Mouse (Mus musculus): ENCODE measurements around the gene Serpina3j. TPM values are rescaled to one million over a fixed set of nuclear protein-coding genes. Genes with fewer than 3 reads are reported as not detected.

The Serpina3j gene
- polyA plus RNA-seq (2014; fragmentation: Nextera tagmentation; extraction: Ambion mirVana): not detected in 2 replicates

DNA sequence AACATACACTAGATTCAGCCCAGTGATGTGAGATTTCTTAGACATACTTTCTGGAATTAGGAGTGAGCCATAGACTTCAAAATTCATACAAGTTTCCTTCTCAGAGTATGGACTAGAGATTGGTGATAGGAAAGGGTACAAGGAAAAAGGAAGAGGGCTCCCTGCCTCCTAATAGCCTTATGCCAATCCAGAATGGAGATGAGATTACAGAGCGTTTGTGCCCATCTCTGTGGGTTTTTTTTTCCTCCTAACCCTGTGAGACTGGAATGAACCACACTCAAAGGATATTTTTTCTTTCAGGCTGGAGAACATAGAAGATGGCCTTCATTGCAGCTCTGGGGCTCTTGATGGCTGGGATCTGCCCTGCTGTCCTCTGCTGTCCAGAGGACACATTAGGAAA is at the start of gene Serpina3j:
Serpina3j (plus strand) TSS at position 301 of the 400 bp plus-strand sequence.
- ATAC-seq (ENCODE audit: insufficient number of reproducible peaks, insufficient read depth, low FRiP score, low read depth): no peak
- no peak within 1 kb of the TSS for H3K4me3 ChIP-seq (ENCODE audit: low read depth, low read length)
- no peak within 1 kb of the TSS for H3K4me2 ChIP-seq (replicated peaks; ENCODE audit: low read depth, low read length)
- H3K27me3 ChIP-seq (ENCODE audit: control insufficient read depth, insufficient read depth, low read length): no peaks in the 10 kb centered on the region
- H3K9me3 ChIP-seq (ENCODE audit: control insufficient read depth, low read depth, low read length): no peaks in the 10 kb centered on the region
- no peaks in the 10 kb centered on the region for H3K4me1 ChIP-seq (ENCODE audit: control insufficient read depth, insufficient read depth, low read length)
- 87% methylated on average over 1 of the region's 1 CpGs for WGBS
- H3K27ac ChIP-seq (ENCODE audit: low read length): no peak within 1 kb of the TSS
- H3K36me3 ChIP-seq (ENCODE audit: control insufficient read depth, insufficient read depth, low read length): no peaks in the 10 kb centered on the region
- no peak within 1 kb of the TSS for H3K9ac ChIP-seq (replicated peaks; ENCODE audit: low read depth, low read length)

- Histone ChIP-seq H3K4me1 (ENCODE audit: control insufficient read depth, insufficient read depth, low read length) (no peaks in the 10 kb centered on the region), H3K36me3 (ENCODE audit: control insufficient read depth, insufficient read depth, low read length) (no peaks in the 10 kb centered on the region), H3K27me3 (ENCODE audit: control insufficient read depth, insufficient read depth, low read length) (no peaks in the 10 kb centered on the region), H3K9ac (replicated peaks; ENCODE audit: low read depth, low read length) (no peak overlapping the region), H3K4me3 (ENCODE audit: low read depth, low read length) (no peak overlapping the region), H3K27ac (ENCODE audit: low read length) (no peak overlapping the region), H3K4me2 (replicated peaks; ENCODE audit: low read depth, low read length) (no peak overlapping the region), H3K9me3 (ENCODE audit: control insufficient read depth, low read depth, low read length) (no peaks in the 10 kb centered on the region)
- ATAC-seq (ENCODE audit: insufficient number of reproducible peaks, insufficient read depth, low FRiP score, low read depth): no peak
- 78% methylated on average over 3 of the region's 3 CpGs for WGBS
Measured at GRCm38 (mm10) chr12:104266374-104266773, 48.0 kb upstream of the Serpina3j start.

GRCm38 (mm10) chr12:104278216-104279055 is 35.9 kb upstream of the Serpina3j start:
- Histone ChIP-seq H3K27ac (ENCODE audit: low read length) (no peak overlapping the region), H3K9ac (replicated peaks; ENCODE audit: low read depth, low read length) (no peak overlapping the region), H3K4me2 (replicated peaks; ENCODE audit: low read depth, low read length) (no peak overlapping the region), H3K27me3 (ENCODE audit: control insufficient read depth, insufficient read depth, low read length) (no peaks in the 10 kb centered on the region), H3K4me1 (ENCODE audit: control insufficient read depth, insufficient read depth, low read length) (no peaks in the 10 kb centered on the region), H3K9me3 (ENCODE audit: control insufficient read depth, low read depth, low read length) (no peaks in the 10 kb centered on the region), H3K4me3 (ENCODE audit: low read depth, low read length) (no peak overlapping the region), H3K36me3 (ENCODE audit: control insufficient read depth, insufficient read depth, low read length) (no peaks in the 10 kb centered on the region)
- no peak for ATAC-seq (ENCODE audit: insufficient number of reproducible peaks, insufficient read depth, low FRiP score, low read depth)
- 77% methylated on average over 18 of the region's 18 CpGs for WGBS

DNA sequence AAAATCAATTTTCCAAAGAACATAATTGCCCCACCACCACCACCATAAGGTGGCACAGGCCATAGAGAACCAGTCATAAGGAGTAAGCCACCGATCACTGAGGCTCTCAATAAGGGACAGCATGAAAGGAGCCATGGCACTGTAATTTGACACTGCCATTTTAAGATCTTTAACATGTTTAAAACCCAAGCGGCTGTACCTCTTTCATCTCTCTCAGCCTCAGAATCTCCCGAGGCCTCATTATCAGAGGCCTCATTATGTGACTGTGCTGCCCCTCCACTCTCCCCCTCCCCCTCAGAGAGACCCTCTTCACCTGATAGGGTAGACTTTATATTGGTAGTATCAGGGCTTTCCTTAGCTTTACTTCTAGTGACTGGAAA is 35.3 kb upstream of the Serpina3j start:
- H3K4me1 ChIP-seq (ENCODE audit: control insufficient read depth, insufficient read depth, low read length): no peaks in the 10 kb centered on the region
- WGBS: 14% methylated on average over 3 of the region's 3 CpGs
- H3K27me3 ChIP-seq (ENCODE audit: control insufficient read depth, insufficient read depth, low read length): no peaks in the 10 kb centered on the region
- no peak for ATAC-seq (ENCODE audit: insufficient number of reproducible peaks, insufficient read depth, low FRiP score, low read depth)
- H3K9ac ChIP-seq (replicated peaks; ENCODE audit: low read depth, low read length): no peak overlapping the region
- H3K27ac ChIP-seq (ENCODE audit: low read length): no peak overlapping the region
- H3K4me3 ChIP-seq (ENCODE audit: low read depth, low read length): no peak overlapping the region
- H3K4me2 ChIP-seq (replicated peaks; ENCODE audit: low read depth, low read length): no peak overlapping the region
- H3K9me3 ChIP-seq (ENCODE audit: control insufficient read depth, low read depth, low read length): no peaks in the 10 kb centered on the region
- H3K36me3 ChIP-seq (ENCODE audit: control insufficient read depth, insufficient read depth, low read length): no peaks in the 10 kb centered on the region

DNA sequence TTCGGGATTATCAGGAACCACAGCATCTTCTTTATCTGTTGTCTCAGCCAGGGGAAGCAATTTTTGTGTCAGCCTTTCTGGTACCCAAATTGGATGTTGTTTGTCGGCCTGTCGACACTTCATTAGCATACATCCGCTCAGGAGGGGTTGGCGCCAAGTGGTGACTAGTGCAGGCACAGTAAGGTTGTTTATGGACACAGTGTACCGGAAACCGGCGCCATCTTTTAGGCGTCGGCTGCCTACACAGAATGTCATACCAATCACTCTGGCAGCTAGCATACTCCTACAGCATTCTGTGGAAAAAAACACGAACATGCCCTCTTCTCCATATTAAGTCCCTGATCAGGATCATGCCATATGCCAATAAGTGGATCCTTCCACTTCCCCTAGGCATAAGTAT is 31.0 kb upstream of the Serpina3j start:
- Histone ChIP-seq H3K4me1 (ENCODE audit: control insufficient read depth, insufficient read depth, low read length) (no peaks in the 10 kb centered on the region), H3K27me3 (ENCODE audit: control insufficient read depth, insufficient read depth, low read length) (no peaks in the 10 kb centered on the region), H3K4me2 (replicated peaks; ENCODE audit: low read depth, low read length) (no peak overlapping the region), H3K9me3 (ENCODE audit: control insufficient read depth, low read depth, low read length) (no peaks in the 10 kb centered on the region), H3K9ac (replicated peaks; ENCODE audit: low read depth, low read length) (no peak overlapping the region), H3K4me3 (ENCODE audit: low read depth, low read length) (no peak overlapping the region), H3K36me3 (ENCODE audit: control insufficient read depth, insufficient read depth, low read length) (no peaks in the 10 kb centered on the region), H3K27ac (ENCODE audit: low read length) (no peak overlapping the region)
- ATAC-seq (ENCODE audit: insufficient number of reproducible peaks, insufficient read depth, low FRiP score, low read depth): no peak
- 94% methylated on average over 11 of the region's 11 CpGs for WGBS

- no peak overlapping the region for H3K27ac ChIP-seq (ENCODE audit: low read length)
- no peaks in the 10 kb centered on the region for H3K36me3 ChIP-seq (ENCODE audit: control insufficient read depth, insufficient read depth, low read length)
- H3K27me3 ChIP-seq (ENCODE audit: control insufficient read depth, insufficient read depth, low read length): no peaks in the 10 kb centered on the region
- no peak overlapping the region for H3K4me3 ChIP-seq (ENCODE audit: low read depth, low read length)
- H3K4me2 ChIP-seq (replicated peaks; ENCODE audit: low read depth, low read length): no peak overlapping the region
- H3K4me1 ChIP-seq (ENCODE audit: control insufficient read depth, insufficient read depth, low read length): no peaks in the 10 kb centered on the region
- H3K9ac ChIP-seq (replicated peaks; ENCODE audit: low read depth, low read length): no peak overlapping the region
- no peaks in the 10 kb centered on the region for H3K9me3 ChIP-seq (ENCODE audit: control insufficient read depth, low read depth, low read length)
- no peak for ATAC-seq (ENCODE audit: insufficient number of reproducible peaks, insufficient read depth, low FRiP score, low read depth)
Measured at GRCm38 (mm10) chr12:104288336-104288735, 26.0 kb upstream of the Serpina3j start.

- Histone ChIP-seq H3K4me3 (ENCODE audit: low read depth, low read length) (no peak overlapping the region), H3K4me1 (ENCODE audit: control insufficient read depth, insufficient read depth, low read length) (no peaks in the 10 kb centered on the region), H3K36me3 (ENCODE audit: control insufficient read depth, insufficient read depth, low read length) (no peaks in the 10 kb centered on the region), H3K9ac (replicated peaks; ENCODE audit: low read depth, low read length) (no peak overlapping the region), H3K4me2 (replicated peaks; ENCODE audit: low read depth, low read length) (no peak overlapping the region), H3K27me3 (ENCODE audit: control insufficient read depth, insufficient read depth, low read length) (no peaks in the 10 kb centered on the region), H3K9me3 (ENCODE audit: control insufficient read depth, low read depth, low read length) (no peaks in the 10 kb centered on the region), H3K27ac (ENCODE audit: low read length) (no peak overlapping the region)
- no peak for ATAC-seq (ENCODE audit: insufficient number of reproducible peaks, insufficient read depth, low FRiP score, low read depth)
- 49% methylated on average over 4 of the region's 4 CpGs for WGBS
Measured at GRCm38 (mm10) chr12:104289872-104290271, 24.5 kb upstream of the Serpina3j start.

- no peak for ATAC-seq (ENCODE audit: insufficient number of reproducible peaks, insufficient read depth, low FRiP score, low read depth)
- WGBS: 87% methylated on average over 2 of the region's 2 CpGs
Measured at GRCm38 (mm10) chr12:104293963-104294362, 20.4 kb upstream of the Serpina3j start.

GRCm38 (mm10) chr12:104298049-104298448 is 16.3 kb upstream of the Serpina3j start:
- 83% methylated on average over 2 of the region's 2 CpGs for WGBS
- Histone ChIP-seq H3K9me3 (ENCODE audit: control insufficient read depth, low read depth, low read length) (no peaks in the 10 kb centered on the region), H3K36me3 (ENCODE audit: control insufficient read depth, insufficient read depth, low read length) (no peaks in the 10 kb centered on the region), H3K4me3 (ENCODE audit: low read depth, low read length) (no peak overlapping the region), H3K9ac (replicated peaks; ENCODE audit: low read depth, low read length) (no peak overlapping the region), H3K27me3 (ENCODE audit: control insufficient read depth, insufficient read depth, low read length) (no peaks in the 10 kb centered on the region), H3K27ac (ENCODE audit: low read length) (no peak overlapping the region), H3K4me2 (replicated peaks; ENCODE audit: low read depth, low read length) (no peak overlapping the region), H3K4me1 (ENCODE audit: control insufficient read depth, insufficient read depth, low read length) (no peaks in the 10 kb centered on the region)
- no peak for ATAC-seq (ENCODE audit: insufficient number of reproducible peaks, insufficient read depth, low FRiP score, low read depth)

More at GRCm38 (mm10) chr12:104293963-104294362, 20.4 kb upstream of the Serpina3j start:
- Histone ChIP-seq H3K4me2 (replicated peaks; ENCODE audit: low read depth, low read length) (no peak overlapping the region), H3K27ac (ENCODE audit: low read length) (no peak overlapping the region), H3K9ac (replicated peaks; ENCODE audit: low read depth, low read length) (no peak overlapping the region), H3K36me3 (ENCODE audit: control insufficient read depth, insufficient read depth, low read length) (no peaks in the 10 kb centered on the region), H3K27me3 (ENCODE audit: control insufficient read depth, insufficient read depth, low read length) (no peaks in the 10 kb centered on the region), H3K4me3 (ENCODE audit: low read depth, low read length) (no peak overlapping the region), H3K9me3 (ENCODE audit: control insufficient read depth, low read depth, low read length) (no peaks in the 10 kb centered on the region), H3K4me1 (ENCODE audit: control insufficient read depth, insufficient read depth, low read length) (no peaks in the 10 kb centered on the region)

Measured in stomach, embryonic 14.5 days (tissue).